Mouse (Mus musculus) CD4-positive naive resting alpha-beta T cell, adult 57 days (primary cell): ENCODE results near the gene Gatd1. TPM values are rescaled to one million over a fixed set of nuclear protein-coding genes. Genes with fewer than 3 reads are reported as not detected.

Experiments
- total RNA-seq: library from RNA; stranded (reverse); gene quantifications from one replicate; pipeline ENCODE4 v1.2.4, GENCODE M21; 2023

Gatd1 gene
- 37.5 TPM for total RNA-seq

DNA sequence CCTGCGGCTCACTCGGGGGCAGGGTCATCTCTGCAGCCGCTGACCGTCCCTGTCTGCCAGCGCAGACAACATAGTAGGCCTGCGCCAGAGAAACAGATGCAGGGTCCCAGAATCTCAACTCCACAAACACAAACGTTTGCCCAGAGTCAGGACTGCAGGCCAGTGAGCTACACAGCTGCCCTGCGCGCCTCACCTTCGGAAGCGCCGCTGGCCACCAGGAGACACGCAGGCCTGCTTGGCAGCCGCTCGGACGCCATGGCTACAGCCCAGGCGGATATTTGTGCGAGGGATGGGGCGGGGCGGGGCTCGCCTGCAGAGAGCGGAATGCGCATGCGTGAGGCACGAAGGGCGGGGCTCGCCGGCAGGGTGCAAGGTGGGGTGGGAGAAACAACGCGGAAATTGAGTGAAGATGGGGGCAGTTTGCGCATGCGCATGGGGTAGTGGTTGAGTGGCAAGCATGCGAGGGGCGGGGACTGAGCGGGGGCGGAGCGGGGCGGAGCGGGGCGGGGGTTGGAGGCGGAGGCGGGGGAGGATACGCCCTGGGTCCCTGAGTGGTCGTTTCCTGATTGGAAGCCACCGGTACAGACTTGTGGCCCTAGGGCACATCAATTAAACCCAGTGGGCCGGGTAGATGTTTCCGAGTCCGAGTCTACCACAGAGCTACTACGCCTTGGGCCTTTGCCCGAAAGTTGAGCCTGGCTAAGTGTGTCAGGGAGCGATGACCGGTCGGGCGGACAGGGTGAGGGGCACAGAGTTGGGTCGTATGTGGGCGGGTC lies at the start of gene Gatd1:
Gene Gatd1 (minus strand): TSS at position 328 of the 776 bp plus-strand sequence.

DNA sequence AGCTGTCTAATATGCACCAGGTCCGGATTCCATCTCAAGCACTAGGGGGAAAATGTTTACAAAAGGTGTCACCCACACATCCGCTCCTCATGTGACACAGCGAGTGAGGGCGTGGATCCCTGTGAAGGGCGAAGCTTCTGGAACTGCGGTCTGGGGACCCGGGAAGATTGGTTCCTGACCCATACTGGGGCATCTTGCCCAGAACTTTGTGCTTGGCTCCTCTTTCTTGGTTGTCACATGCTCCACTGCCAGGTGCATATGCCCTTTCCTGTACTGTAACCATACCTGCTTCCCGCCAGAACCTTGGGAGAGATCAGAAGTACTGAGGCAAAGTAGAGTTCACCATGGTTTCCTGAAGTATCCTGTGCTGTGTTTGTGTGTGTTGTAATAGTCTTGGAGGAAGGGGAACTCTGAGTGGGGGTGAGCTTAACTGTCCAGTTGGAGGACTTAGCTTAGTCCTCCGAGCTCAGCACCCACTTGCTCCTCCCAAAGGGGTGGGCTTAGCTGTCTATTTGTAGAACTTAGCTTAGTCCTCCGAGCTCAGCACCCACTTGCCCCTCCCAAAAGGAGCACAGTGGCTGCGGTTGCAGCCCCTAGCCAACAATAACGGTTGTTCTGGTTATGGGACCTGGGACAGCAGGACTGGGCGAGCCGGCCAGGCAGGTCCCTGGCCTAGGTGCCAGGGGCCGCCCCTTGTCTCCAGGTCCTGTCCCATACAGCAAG lies 46.6 kb upstream of the Gatd1 start, which contains the start of gene Cracr2b:
Gene Cracr2b (plus strand): TSS at position 704 of the 723 bp plus-strand sequence.

DNA sequence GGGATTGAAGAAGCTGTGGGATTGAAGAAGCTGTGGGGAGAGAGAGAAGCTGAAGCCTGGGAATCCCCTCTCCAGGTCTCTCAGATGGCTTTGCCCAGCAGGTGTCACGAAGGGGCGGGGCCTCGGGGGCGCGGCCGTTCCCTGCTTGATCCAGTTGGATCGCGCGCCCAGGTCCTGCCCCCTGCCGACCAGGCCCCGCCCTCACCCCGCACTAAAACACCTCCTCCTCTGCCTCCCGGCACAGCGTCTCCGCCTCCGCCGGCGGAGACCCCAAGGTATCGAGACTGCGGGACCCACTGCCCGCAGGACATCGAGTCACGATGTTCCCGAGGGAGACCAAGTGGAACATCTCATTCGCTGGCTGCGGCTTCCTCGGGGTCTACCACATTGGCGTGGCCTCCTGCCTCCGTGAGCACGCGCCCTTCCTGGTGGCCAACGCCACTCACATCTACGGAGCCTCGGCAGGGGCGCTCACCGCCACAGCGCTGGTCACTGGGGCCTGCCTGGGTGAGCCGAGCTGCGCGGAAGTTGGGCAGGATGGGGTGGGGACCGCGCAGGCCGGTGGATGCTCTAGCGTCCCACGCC lies 41.1 kb upstream of the Gatd1 start, which contains the start of gene Pnpla2:
Gene Pnpla2 (plus strand): TSS at position 232 of the 585 bp plus-strand sequence.

DNA sequence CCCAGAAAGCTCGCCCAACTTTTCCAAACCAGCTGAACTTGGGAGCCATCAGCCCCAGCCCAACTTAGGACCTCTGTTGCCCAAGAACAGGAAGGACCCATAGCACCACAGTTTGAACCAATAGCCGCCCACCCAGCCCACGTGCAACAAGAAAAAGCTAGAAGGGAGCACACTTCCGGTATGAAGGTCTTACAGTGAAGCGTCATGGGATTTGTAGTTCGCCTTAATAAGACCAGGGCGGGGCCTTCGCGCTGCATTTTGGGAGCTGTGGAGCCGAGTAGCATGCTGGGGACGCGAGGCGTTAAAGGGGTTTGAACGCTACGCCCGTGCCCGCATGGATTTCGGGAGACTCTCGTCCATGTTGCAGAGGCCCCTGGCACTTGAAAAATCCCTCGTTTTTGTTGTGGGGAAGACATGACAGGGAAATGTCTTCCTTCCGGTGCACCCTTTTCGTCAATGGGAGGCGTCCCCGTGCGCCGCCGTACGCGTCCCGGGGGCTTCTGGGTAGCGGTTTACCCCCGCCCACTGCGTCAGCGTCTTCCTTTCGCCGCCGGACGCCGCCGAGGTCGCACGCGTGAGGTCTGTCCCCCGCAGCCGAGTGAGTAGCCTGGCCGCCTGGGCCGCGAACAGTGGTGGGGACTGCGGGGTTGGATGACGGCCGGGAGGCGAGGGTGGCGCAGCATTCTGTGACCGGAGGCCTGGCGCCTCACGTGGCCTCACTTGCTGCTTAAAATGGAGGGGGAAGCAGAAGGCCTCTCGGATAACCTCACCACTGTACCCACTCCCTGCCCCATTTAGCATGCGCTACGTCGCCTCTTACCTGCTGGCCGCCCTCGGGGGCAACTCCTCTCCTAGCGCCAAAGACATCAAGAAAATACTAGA lies 33.4 kb upstream of the Gatd1 start, which contains the start of gene Rplp2:
Gene Rplp2 (plus strand): TSS at position 261 of the 882 bp plus-strand sequence.

DNA sequence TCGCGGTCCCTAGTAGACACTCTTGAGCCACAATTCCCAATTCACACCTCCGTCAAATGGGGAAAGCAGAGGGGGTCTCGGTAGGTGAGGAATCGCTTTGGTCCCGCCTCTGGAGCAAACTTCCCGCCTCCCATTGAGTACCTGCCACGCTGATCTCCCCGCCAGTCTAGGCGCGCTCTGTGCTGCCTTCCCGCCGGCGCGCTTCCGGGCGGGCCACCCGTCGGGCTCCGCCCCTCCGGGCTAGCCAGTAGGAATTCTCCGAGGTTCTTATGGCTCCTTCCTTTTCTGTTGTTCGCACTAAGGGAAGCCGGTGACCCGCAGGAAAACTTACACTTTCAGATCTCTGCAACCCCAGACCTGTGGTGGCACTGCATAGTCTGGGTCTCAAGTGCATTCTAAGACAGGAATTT lies 29.9 kb upstream of the Gatd1 start, which contains the start of gene Pidd1:
Gene Pidd1 (minus strand): TSS at position 198 of the 410 bp plus-strand sequence.

DNA sequence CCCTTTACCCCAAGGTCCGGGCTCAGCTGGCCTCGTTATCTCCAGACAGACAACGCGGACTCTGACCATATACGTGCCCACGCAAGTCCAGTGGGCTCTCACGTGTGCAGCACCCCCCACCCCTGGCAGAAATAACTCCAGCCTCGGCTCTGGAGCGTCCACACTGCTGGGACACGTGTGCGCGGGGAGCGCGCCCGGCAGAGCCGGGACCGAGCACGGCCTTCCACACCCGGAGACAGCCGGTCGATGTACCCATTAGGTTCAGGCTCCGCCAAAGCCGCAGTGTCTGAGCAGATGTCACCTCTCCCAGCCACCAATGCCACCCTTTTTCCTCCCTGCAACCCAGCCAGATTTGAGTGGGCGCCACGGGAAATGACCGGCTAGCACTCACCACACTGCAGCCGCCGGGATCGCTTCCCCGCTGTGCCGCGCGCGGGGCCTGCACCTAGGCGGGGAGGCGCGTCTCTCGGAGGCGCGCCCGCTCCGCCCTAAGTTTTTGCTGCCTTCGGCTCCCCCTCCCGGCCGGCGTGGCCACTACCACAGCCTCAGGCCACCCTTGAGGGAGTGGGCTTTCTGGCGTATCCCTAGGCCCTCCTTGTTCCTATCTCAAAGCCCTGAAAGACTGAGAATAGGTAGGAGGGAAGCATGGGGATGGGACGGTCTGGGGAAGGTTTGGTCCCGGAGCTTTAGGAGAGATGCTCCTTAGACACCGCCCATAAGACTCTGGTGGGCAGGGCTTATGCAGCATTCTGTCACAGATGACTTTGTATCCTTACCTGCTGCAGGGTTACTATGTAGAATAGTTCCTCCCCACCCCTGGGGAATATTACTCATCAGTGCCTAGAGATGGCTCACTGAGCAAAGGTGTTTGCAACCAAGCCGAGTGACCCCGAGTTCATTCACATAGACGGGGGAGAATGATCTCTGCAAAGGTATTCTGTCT lies 23.5 kb upstream of the Gatd1 start, which contains the start of gene Slc25a22:
Gene Slc25a22 (minus strand): TSS at position 715 of the 943 bp plus-strand sequence.

DNA sequence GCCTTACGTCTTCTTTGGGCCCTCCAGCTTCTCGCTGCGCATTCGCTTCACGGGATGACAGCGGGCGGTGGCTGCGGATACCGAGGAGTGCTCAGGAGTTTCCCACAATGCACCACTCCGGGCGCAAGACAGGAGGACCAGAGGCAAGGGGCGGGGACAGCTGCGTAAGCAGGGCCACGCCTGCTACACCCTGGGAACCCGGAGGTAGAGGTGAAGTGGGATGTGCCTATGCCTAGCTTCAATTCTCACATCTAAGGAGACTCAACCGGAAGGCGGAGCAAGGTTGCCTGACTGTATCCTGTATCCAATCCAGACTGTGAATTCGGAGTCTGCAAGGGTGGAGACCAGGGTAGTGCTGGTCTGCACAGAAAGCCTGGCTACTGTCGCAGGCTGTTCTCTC lies 15.4 kb upstream of the Gatd1 start, which contains the start of gene Cend1:
Gene Cend1 (minus strand): TSS at position 182 of the 400 bp plus-strand sequence.

DNA sequence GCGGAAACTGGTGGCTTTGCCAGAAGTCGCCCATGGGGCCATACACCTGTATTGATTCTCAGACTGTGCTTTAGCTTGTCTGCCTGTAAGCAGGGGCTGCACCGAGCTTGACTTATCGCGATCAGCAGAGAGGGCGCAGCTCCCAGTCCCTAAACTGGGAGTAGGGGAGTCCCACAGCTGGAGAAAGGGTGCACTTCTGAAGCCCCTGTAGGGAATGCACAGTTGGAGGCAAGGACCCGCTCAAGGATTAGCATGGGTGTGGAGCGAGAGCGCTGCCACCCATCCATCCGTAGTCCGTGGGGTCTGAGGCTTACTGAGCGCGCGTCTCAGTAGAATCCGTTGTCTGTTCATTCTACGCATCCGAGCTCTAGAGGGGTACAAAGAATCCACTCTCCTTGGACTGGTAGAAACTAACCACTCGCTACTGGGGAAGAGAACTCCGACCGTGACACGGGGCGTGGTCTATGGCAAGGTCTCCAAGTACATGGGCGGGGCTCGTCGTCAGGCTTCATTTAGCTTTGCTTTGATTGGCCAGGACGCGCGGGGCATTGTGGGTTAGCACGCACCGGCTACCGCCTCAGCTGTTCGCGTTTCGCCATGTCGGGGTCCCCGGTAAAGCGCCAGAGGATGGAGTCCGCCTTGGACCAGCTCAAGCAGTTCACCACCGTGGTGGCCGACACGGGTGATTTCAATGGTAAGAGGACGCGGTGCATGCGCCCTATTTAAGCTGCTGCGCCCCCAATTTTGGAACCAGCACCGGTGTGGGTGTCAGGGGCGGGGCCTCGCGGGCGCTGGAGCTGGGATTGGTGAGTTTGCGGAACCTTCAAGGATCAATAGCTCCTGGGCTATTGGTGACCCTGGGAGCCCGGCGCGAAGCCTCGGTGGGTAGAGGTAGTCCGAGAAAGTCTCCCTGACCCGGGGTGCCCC lies 22.0 kb downstream of the Gatd1 start, which contains the start of gene Taldo1:
Gene Taldo1 (plus strand): TSS at position 575 of the 927 bp plus-strand sequence.

Other genes with a start within 250 kb of the Gatd1 start
- 43.4 TPM for gene Rnh1, start 241.3 kb downstream of the Gatd1 start, total RNA-seq
- 31.0 TPM for gene Hras, start 220.1 kb downstream of the Gatd1 start, total RNA-seq
- gene Lrrc56, start 220.0 kb downstream of the Gatd1 start, total RNA-seq, result 4.7 TPM
- 3.3 TPM for gene Lmntd2, start 200.1 kb downstream of the Gatd1 start, total RNA-seq
- gene Rassf7, start 198.3 kb downstream of the Gatd1 start, total RNA-seq, result 10.2 TPM
- gene Phrf1, start 185.4 kb downstream of the Gatd1 start, total RNA-seq, result 165 TPM
- 47.4 TPM for gene Irf7, start 147.7 kb downstream of the Gatd1 start, total RNA-seq
- gene Cdhr5, start 137.3 kb downstream of the Gatd1 start, total RNA-seq, result not detected
- gene Sct, start 135.0 kb downstream of the Gatd1 start, total RNA-seq, result not detected
- not detected for gene Drd4, start 122.1 kb downstream of the Gatd1 start, total RNA-seq
- gene Deaf1, start 86.4 kb downstream of the Gatd1 start, total RNA-seq, result 68.8 TPM
- 24.8 TPM for gene Tmem80, start 86.4 kb downstream of the Gatd1 start, total RNA-seq
- 0.65 TPM for gene Eps8l2, start 75.3 kb downstream of the Gatd1 start, total RNA-seq
- gene Taldo1, start 21.9 kb downstream of the Gatd1 start, total RNA-seq, result 98.5 TPM
- not detected for gene Cend1, start 15.4 kb upstream of the Gatd1 start, total RNA-seq
- gene Slc25a22, start 23.8 kb upstream of the Gatd1 start, total RNA-seq, result 49.9 TPM
- gene Pidd1, start 29.9 kb upstream of the Gatd1 start, total RNA-seq, result 2.7 TPM
- gene Rplp2, start 33.2 kb upstream of the Gatd1 start, total RNA-seq, result 3,316 TPM
- gene Pnpla2, start 41.1 kb upstream of the Gatd1 start, total RNA-seq, result 61.0 TPM
- gene Cracr2b, start 47.0 kb upstream of the Gatd1 start, total RNA-seq, result 1.7 TPM
- 8.9 TPM for gene Cd151, start 53.3 kb upstream of the Gatd1 start, total RNA-seq
- 19.9 TPM for gene Polr2l, start 61.0 kb upstream of the Gatd1 start, total RNA-seq
- 2.1 TPM for gene Tspan4, start 61.1 kb upstream of the Gatd1 start, total RNA-seq
- gene Chid1, start 125.7 kb upstream of the Gatd1 start, total RNA-seq, result 20.9 TPM
- gene Ap2a2, start 148.0 kb upstream of the Gatd1 start, total RNA-seq, result 65.0 TPM
- not detected for gene Muc6, start 241.2 kb upstream of the Gatd1 start, total RNA-seq